Mouse (Mus musculus) thymus, adult 2 months (tissue): ENCODE data around the gene Fam173a. TPM values are rescaled to one million over a fixed set of nuclear protein-coding genes. Genes with fewer than 3 reads are reported as not detected.
A peak's percentile ranks its signal among the peaks of the same experiment; 100 is the strongest.

Experiments used
- DNase-seq: peaks from one replicate; pipeline ENCODE4 v3.0.0; 2021
- H3K27ac ChIP-seq: fragments of 200-500 bp; 2 replicates; pipeline ENCODE4 v1.5.1; 2012; ENCODE audit warnings: low read length, control low read depth; ENCODE audit not compliant: control insufficient read depth, insufficient read depth
- H3K27me3 ChIP-seq: fragments of 200-500 bp; 2 replicates; pipeline ENCODE4 v1.6.1; 2012; ENCODE audit warnings: mild to moderate bottlenecking, low read length, moderate library complexity, mixed read lengths; ENCODE audit not compliant: control insufficient read depth, insufficient read depth
- H3K36me3 ChIP-seq: fragments of 200-500 bp; 2 replicates; pipeline ENCODE4 v1.6.1; 2012; ENCODE audit warnings: mild to moderate bottlenecking, low read length, moderate library complexity; ENCODE audit not compliant: control insufficient read depth, insufficient read depth
- H3K4me1 ChIP-seq: fragments of 200-500 bp; replicated peaks from 2 replicates; pipeline ENCODE4 v1.6.1; 2012; ENCODE audit warnings: low read length; ENCODE audit not compliant: control insufficient read depth, insufficient read depth
- H3K4me3 ChIP-seq: fragments of 200-500 bp; 2 replicates; pipeline ENCODE4 v1.5.1; 2012; ENCODE audit warnings: mild to moderate bottlenecking, low read length, control low read depth, moderate library complexity; ENCODE audit not compliant: control insufficient read depth, insufficient read depth
- CTCF ChIP-seq: fragments of 200-500 bp; IDR thresholded peaks from 2 replicates; pipeline ENCODE4 v1.5.1; 2012; ENCODE audit warnings: mild to moderate bottlenecking, control low read depth, low read length, moderate library complexity, borderline replicate concordance; ENCODE audit not compliant: control insufficient read depth, poor library complexity, insufficient read depth; ENCODE audit errors: extremely low read depth
- POLR2A ChIP-seq: fragments of 200-500 bp; IDR thresholded peaks from 2 replicates; pipeline ENCODE4 v1.6.1; 2012; ENCODE audit warnings: mild to moderate bottlenecking, low read length, control low read depth, moderate library complexity; ENCODE audit not compliant: control insufficient read depth, poor library complexity, insufficient read depth; ENCODE audit errors: extremely low read depth
- WGBS: fragments of 180-500 bp; shearing (Covaris S2); methylation state at CpG from one replicate; pipeline ENCODE4 v1.1.7; 2018; 5-methylcytosine and 5-hydroxymethylcytosine counted together
- polyA plus RNA-seq: library from polyadenylated mRNA; depleted of rRNA; stranded (reverse); fragments of >200 nt; gene quantifications from 2 replicates; pipeline ENCODE4 v1.2.3, GENCODE M21; 2012

The Fam173a gene
- polyA plus RNA-seq, 1 experiment: 162 TPM

DNA sequence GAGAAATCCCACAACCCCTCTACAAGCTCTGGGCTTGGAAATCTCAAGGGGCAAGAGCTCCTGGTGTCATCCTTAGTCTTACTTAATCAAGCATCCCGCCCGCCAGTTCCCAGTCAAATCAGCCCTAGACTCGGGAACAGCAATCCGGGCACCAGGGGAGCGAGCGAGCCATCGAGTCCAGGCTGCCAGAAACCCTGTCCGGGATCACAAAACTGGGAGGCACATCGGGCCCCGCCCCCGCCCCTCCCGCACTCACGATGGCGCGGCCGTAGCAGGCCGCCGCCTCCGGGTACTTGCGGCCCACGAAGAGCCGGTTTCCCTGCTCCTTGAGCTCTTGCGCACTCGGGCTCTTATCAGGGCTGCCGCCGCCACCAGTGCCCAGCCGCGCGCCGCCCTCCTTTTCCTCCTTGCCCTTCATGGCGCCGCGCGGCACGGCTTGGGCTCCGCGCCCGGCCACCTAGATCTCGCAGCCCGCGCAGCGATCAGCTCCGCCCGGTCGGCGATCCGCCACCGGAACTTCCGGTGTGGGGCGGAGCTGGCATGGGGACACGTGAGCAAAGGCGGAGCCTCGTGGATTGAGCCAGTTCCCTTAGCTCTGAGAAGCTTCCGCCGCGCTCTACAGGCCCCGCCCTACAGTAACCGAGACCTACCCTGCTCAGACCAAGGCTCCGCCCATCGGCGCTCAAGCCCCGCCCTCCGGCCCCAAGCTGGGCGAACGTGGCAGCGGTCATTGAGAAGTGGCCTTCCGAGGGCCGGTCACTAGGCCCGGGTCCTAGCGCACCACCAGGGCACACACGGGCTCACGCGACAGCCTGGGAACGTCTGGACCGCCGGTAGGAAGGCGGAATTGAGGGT lies 40.0 kb upstream of the Fam173a start:
- Histone ChIP-seq H3K27ac (no peak overlapping the region), H3K4me1 (peaks cover 56% of the 10 kb centered on the region), H3K36me3 (peaks cover 4% of the 10 kb centered on the region; the same call in 1 of the 2 replicates), H3K4me3 (peak overlapping the region; percentile 93), H3K27me3 (no peaks in the 10 kb centered on the region)
- peak; percentile 98 for DNase-seq
- under 1% methylated on average over 76 of the region's 77 CpGs for WGBS
- TF ChIP-seq POLR2A (peak; percentile 79), CTCF (peak; percentile 53)

DNA sequence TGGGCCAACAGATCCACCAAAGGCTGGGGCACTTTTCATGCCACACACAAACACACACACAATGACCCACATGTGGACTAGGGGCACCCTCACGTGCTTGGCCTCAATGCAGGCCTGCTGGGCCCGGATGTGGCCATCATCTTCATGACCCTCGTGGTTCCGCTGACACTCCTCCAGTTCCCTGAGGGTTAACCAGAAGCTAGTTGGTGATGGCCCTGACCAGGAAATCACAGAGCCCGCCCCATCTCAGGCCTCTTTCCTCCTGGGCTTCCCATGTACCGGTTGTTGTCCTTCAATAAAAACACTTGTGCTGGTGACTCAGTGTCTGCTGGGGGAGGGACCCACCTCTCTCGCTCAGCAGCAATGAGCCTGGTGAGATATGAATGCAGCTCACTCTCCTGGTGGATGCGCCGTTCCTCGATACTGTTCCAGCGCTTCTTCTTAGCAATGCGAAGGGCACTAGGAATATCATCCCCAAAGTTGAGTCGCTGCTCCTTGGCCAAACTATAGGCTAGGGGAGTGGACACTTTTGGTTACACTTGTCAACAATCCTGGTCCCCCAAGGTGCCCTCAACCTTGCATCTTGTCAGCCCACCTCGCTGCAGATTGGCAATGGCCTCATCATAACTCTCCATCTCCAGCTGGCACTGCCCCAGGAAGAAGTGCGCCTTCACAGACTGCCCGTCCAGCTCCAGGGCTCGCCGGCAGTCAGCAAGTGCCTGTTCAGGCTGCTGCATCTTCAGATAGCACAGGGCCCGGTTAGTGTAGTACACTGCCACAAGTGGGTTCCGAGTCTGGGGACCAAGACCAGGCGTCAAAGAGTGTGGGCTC lies 39.0 kb upstream of the Fam173a start:
- TF ChIP-seq POLR2A (no peak), CTCF (no peak)
- Histone ChIP-seq H3K4me3 (peak overlapping the region; percentile 93), H3K27me3 (no peaks in the 10 kb centered on the region), H3K4me1 (peaks cover 46% of the 10 kb centered on the region), H3K36me3 (peaks cover 4% of the 10 kb centered on the region; the same call in 1 of the 2 replicates), H3K27ac (no peak overlapping the region)
- no peak for DNase-seq
- WGBS: 60% methylated on average over 21 of the region's 21 CpGs

DNA sequence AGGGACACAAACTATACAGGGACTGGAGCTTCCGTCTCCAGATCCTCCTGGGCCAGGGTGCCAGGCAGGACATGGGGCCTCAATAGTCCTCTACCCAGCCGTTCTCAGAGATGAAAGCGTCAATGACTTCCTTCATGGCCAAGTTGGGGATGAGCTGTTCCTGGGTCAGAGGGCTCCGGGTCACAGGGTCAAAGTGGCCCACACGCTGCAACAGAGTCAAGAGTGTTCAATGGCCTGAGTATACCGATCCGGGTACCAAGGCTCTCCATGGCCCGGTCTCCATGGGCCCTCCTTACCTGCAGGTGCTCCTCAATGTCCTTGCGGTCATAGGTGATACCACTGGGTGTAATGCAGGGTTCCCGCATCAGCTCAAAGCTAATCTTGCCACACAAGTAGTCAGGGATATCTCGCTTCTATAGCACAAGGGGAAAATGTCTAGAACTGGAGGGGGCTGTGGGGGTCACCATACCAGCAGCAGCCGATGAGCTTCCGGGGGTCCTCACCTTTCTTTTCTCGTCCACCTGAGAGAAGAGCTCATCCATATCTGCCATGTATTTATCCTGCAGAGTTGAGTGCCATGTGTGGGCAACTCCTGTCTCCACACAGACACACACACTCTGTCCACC lies 38.2 kb upstream of the Fam173a start:
- DNase-seq: no peak
- no peak overlapping the region for H3K27ac ChIP-seq
- 95% methylated on average over 14 of the region's 14 CpGs for WGBS
- H3K4me3 ChIP-seq: no peak overlapping the region
- H3K36me3 ChIP-seq: peaks cover 4% of the 10 kb centered on the region; the same call in 1 of the 2 replicates
- no peaks in the 10 kb centered on the region for H3K27me3 ChIP-seq
- no peak for TF ChIP-seq POLR2A
- no peak for TF ChIP-seq CTCF
- H3K4me1 ChIP-seq: peaks cover 41% of the 10 kb centered on the region

DNA sequence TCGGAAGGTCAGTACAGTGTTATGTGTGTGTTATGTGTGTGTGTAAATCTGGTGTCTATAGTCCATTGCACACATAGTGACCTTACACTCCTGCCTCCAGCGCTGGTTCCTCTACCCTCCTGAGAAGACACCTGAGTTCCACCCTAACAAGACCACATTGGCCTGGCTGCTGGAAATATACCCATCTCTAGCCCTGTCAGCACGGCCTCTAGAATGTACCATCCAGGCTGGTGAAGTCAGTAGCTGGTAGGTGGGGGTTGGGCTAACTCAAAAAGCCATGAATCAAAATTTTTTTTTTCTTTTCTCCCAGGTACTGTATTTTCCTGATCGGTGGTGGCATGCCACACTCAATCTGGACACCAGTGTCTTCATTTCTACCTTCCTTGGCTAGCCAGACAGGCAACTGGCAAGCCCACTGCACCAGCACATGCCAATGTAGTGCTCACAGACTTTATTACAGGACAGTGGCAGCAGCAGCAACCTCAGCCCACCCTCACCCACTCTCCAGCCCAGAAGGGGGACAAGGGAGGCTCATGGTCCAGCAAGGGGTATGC lies 37.6 kb upstream of the Fam173a start:
- Histone ChIP-seq H3K36me3 (peaks cover 4% of the 10 kb centered on the region; the same call in 1 of the 2 replicates), H3K4me3 (no peak overlapping the region), H3K27ac (no peak overlapping the region), H3K27me3 (no peaks in the 10 kb centered on the region), H3K4me1 (peaks cover 41% of the 10 kb centered on the region)
- no peak for DNase-seq
- 97% methylated on average over 4 of the region's 4 CpGs for WGBS
- TF ChIP-seq POLR2A (no peak), CTCF (no peak)

DNA sequence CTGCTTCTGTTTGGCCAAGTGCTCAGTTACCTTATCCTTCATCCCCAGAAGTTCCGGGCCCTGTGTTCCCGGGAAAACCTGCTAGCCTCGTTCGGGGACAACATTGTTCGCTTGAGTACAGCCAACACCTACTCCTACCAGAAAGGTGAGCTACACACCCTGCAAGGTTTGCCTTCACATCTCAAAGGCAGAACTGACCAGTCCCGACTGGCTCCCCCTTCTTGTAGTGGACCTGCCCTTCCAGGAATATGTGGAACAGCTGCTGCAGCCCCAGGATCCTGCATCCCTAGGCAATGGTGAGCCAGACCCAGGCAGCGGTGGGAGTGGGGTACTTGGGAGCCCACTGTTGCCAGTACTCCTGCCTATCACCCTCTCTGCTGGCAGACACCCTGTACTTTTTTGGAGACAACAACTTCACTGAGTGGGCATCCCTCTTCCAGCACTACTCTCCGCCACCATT lies 36.9 kb upstream of the Fam173a start:
- WGBS: 55% methylated on average over 8 of the region's 8 CpGs
- Histone ChIP-seq H3K27ac (no peak overlapping the region), H3K4me3 (peak overlapping the region; percentile 79), H3K4me1 (peaks cover 42% of the 10 kb centered on the region), H3K27me3 (no peaks in the 10 kb centered on the region), H3K36me3 (peaks cover 4% of the 10 kb centered on the region; the same call in 1 of the 2 replicates)
- no peak for DNase-seq
- TF ChIP-seq POLR2A (no peak), CTCF (no peak)
